Mouse (Mus musculus) T-helper 17 cell (primary cell): ENCODE measurements around the gene Arl2.
"Not testable (repeated sequence)": the region's sequence is repeated elsewhere in the genome, so short reads cannot be mapped to it uniquely, and the experiment has no call there.

Experiments
- in situ Hi-C, 2 experiments: fragments of 300-600 bp; cut with MboI, MseI; formaldehyde crosslinking; loops; 1 replicate in 1 of 2; 2 replicates in 1 of 2; pipeline ENCODE4 v1.15.1; 2025; ENCODE audit warnings: high pct_unique_total_duplicates in 2 of 2

Arl2 gene

GRCm38 (mm10) chr19:6141394-6141749, at the start of gene Arl2:
Arl2 (minus strand) TSS chr19:6141548.
- in situ Hi-C loops, result no loop called here

DNA sequence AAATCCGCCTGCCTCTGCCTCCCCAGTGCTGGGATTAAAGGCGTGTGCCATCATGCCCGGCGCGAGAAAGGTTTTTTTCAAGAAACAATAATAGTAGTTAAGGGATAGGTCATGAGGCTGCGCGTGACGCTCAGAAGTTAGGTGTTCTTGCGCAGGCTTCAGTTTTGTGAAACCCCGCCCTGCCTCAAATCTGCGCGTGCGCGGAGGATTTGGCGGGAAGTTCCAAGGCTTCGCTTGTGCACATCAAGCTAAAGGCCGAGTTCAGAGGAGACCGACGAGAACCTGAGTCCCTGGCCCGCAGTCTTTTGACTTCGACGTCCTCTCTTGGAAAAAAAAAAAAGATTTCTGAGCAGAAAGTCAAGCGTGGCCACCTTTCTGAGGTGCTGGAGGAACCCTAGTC, 42.8 kb upstream of the Arl2 start, which contains the start of gene Majin:
Gene Majin, plus strand, starts transcription at position 258 of the 400 bp plus-strand sequence.
- in situ Hi-C loops, result loop anchor here in 1 of 2 experiments (5.0 kb wide), 1 partner anchor 923 kb away; the partner anchor contains the start of gene Flrt1

- in situ Hi-C loops, result loop anchor here in 1 of 2 experiments (5.0 kb wide), 1 partner anchor 925 kb away; the partner anchor contains the start of gene Flrt1
Observed at GRCm38 (mm10) chr19:6182534-6182933, 41.2 kb upstream of the Arl2 start.

GRCm38 (mm10) chr19:6181629-6182028, 40.3 kb upstream of the Arl2 start:
- in situ Hi-C loops, result loop anchor here in 1 of 2 experiments (5.0 kb wide), 1 partner anchor 926 kb away; the partner anchor contains the start of gene Flrt1

DNA sequence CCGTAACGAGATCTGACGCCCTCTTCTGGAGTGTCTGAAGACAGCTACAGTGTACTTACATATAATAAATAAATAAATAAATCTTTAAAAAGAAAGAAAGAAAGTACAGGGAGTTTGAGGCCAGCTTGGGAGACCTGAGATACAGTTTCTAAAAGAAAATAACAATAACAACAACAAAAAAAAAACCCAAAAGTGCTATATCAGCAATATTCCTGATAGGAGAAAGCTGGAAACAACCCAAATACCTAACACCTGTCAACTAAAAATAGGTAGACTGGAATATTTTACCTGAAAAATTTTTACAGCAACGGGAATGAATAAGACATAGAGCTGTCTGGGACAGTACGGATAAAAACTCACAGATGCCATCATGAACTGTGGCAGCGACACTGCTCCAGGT, 37.4 kb upstream of the Arl2 start:
- in situ Hi-C loops, result loop anchor here (10.0 kb wide), 1 partner anchor 636 kb away; no protein-coding TSS in a partner anchor

DNA sequence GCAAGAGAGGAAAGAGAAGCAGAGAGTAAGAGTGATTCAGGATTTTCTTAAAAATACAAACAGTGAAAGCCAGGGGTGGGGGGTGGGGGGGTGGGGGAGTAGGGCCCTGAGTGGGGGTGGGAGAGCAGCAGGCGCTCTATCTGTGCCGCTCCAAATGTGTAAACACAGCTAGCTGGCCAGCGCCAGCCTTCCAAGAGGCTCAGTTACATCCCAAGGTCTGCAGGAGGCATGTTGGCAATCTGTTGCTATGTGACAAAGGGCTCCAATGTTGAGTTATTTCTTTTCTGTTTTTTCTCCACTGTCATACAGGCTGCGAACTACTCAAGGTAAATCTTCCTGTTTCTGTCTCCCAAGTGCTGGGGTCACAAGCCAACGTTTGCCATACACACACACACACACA, 33.4 kb upstream of the Arl2 start:
- in situ Hi-C loops, result loop anchor here (5.0 to 25.0 kb wide), 3 partner anchors 508 to 1287 kb away; partner anchors contain the start of genes Actn3 (in 1 of the 2) and Zdhhc24 (in 1 of the 2)

- in situ Hi-C loops, result loop anchor here (5.0 to 25.0 kb wide), 3 partner anchors 511 to 1284 kb away; partner anchors contain the start of genes Actn3 (in 1 of the 2) and Zdhhc24 (in 1 of the 2)
Observed at GRCm38 (mm10) chr19:6171215-6171614, 29.9 kb upstream of the Arl2 start.

- in situ Hi-C loops, result loop anchor here in 1 of 2 experiments (25.0 kb wide), 1 partner anchor 1279 kb away; the partner anchor contains the start of genes Actn3 and Zdhhc24
Observed at GRCm38 (mm10) chr19:6166750-6167149, 25.4 kb upstream of the Arl2 start.

- in situ Hi-C loops, result loop anchor here in 1 of 2 experiments (25.0 kb wide), 1 partner anchor 1277 kb away; the partner anchor contains the start of genes Actn3 and Zdhhc24
Observed at GRCm38 (mm10) chr19:6163872-6164547, 22.7 kb upstream of the Arl2 start.

DNA sequence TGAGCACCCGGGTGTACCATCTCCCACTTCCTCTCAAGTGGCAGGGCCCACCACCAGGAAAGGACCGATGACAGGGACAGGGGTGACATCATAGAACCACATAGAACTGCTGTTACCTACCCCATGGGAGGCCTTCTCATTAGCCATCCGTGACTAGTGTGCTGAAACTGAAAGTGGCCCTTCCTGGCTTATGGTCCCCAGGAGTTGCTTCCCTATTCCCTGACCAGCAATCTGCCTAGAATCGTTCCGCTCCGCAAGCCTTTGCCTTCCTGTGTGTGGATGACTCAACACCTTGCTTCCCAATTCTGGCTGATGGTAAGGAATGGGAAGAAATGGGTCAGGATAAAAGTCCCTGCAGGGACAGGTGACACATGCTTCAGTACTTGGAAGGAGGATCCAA, 15.9 kb upstream of the Arl2 start:
- in situ Hi-C loops, result loop anchor here in 1 of 2 experiments (10.0 to 25.0 kb wide), 2 partner anchors 678 to 1270 kb away; partner anchors contain the start of genes Actn3 and Zdhhc24

GRCm38 (mm10) chr19:6156372-6156771, 15.0 kb upstream of the Arl2 start:
- in situ Hi-C loops, result loop anchor here in 1 of 2 experiments (10.0 to 25.0 kb wide), 2 partner anchors 678 to 1269 kb away; partner anchors contain the start of genes Actn3 and Zdhhc24

DNA sequence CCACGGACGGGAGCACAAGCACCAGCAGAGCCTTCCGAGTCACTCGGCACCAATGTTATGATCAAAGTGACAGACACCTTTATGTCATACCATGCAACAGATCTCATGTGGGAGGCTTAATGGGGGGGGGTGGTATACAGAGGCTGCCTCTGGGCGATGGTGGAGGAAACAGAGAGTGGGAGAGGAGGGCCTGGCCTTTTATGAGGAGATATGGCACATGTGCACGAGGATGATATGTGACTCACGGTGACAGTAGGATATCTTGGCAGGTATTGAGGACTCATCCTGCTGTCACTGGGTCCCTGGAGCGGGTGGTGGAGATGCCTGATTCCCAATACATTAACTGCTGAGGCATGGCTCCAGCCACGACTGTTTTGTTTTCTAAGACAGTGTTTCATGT, 13.8 kb upstream of the Arl2 start:
- in situ Hi-C loops, result loop anchor here in 1 of 2 experiments (10.0 to 25.0 kb wide), 2 partner anchors 680 to 1268 kb away; partner anchors contain the start of genes Actn3 and Zdhhc24

GRCm38 (mm10) chr19:6144842-6145241, 3.5 kb upstream of the Arl2 start:
- in situ Hi-C loops, result no loop called here

GRCm38 (mm10) chr19:6140678-6141393, 512 bp downstream of the Arl2 start, which contains the start of gene Batf2:
Batf2 (plus strand) TSS chr19:6140983.
- in situ Hi-C loops, result no loop called here

- in situ Hi-C loops, result no loop called here
Observed at GRCm38 (mm10) chr19:6140374-6140677, 1.0 kb downstream of the Arl2 start.

DNA sequence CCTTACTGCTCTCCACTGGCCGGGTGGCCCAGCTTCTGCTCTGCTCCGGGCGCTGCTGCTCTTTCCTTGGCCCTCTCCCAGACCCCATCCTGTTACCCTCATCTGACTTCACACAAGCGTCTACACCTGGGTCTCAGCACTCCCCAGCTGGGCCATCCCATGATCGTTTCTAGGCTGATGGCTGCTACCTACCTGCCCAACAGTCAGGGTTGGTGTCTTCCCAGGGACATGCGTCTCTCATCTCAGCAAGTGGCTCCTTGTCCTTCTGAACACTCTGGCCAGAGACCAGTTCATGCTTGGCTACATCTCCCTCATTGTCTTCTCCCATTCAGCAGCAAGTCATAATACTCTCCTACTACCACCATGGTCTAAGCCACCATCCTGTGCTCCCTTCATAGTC, 1.6 kb downstream of the Arl2 start:
- in situ Hi-C loops, result loop anchor here in 1 of 2 experiments (5.0 kb wide), 1 partner anchor 193 kb away; the partner anchor contains the start of gene Men1

DNA sequence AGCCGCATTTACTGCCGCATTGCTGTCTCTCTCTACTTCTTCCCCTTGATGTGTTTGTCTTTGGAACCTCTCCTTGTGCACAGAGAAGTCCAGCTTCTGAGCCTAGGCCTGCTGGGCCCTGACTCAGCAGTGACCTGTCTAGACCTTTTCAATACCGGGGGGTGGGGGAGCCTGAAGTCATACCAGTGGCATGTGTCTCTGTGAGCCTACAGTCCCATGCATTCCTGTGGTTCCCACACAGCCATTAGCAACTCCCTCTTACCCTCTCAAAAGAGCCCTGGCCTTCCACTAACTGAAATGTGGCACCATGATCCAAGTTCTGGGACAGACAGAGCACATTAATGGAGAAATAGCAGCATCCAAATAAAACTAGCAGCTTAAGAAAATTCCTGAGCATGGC, 5.0 kb downstream of the Arl2 start:
- in situ Hi-C loops, result loop anchor here in 1 of 2 experiments (5.0 kb wide), 1 partner anchor 196 kb away; the partner anchor contains the start of gene Men1

DNA sequence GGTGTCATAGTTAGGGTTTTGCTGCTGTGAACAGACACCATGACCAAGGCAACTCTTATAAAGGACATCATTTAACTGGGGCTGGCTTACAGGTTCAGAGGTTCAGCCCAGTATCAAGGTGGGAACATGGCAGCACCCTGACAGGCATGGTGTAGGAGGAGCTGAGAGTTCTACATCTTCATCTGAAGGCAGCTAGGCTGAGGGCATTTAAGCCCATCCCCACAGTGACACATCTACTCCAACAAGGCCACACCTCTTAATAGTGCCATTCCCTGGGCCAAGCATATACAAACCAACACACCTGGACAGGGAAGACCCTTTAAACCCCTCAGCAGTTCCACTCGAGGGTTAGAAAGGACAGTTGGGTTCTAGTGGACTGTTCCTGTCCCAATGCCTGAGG, 8.2 kb downstream of the Arl2 start:
- in situ Hi-C loops, result not testable (repeated sequence)

GRCm38 (mm10) chr19:6132171-6132827, 9.0 kb downstream of the Arl2 start:
- in situ Hi-C loops, result no loop called here

GRCm38 (mm10) chr19:6130414-6131128, 10.8 kb downstream of the Arl2 start:
- in situ Hi-C loops, result not testable (repeated sequence)
